Mouse (Mus musculus) brain, embryonic 14.5 days (tissue): Measurements from ENCODE around the gene Raf1. TPM values are rescaled to one million over a fixed set of nuclear protein-coding genes. Genes with fewer than 3 reads are reported as not detected.

Experiments
- DNase-seq: peaks from one replicate; pipeline ENCODE4 v3.0.0-alpha.2; 2011; ENCODE audit warnings: low read depth
- CTCF ChIP-seq: fragments of 200-500 bp; IDR thresholded peaks from 2 replicates; pipeline ENCODE4 v1.5.1; 2012; ENCODE audit warnings: inconsistent platforms, mild to moderate bottlenecking, moderate library complexity, borderline replicate concordance; ENCODE audit not compliant: insufficient read depth, insufficient read length; ENCODE audit errors: extremely low read depth
- POLR2A ChIP-seq: fragments of 200-500 bp; IDR thresholded peaks from 2 replicates; pipeline ENCODE4 v1.6.1; 2012; ENCODE audit warnings: mild to moderate bottlenecking, inconsistent platforms, borderline replicate concordance; ENCODE audit not compliant: poor library complexity, insufficient read depth, insufficient read length, severe bottlenecking; ENCODE audit errors: extremely low read depth
- polyA plus RNA-seq: library from polyadenylated mRNA; depleted of rRNA; stranded (reverse); fragments of >200 nt; gene quantifications from 2 replicates; pipeline ENCODE4 v1.2.3, GENCODE M21; 2012

Raf1 gene
- polyA plus RNA-seq, 1 experiment, result 249 TPM

GRCm38 (mm10) chr6:115595667-115596066, 80.8 kb downstream of the Raf1 start:
- TF ChIP-seq CTCF (no peak), POLR2A (no peak)
- no peak for DNase-seq

- TF ChIP-seq POLR2A, result no peak
- no peak for TF ChIP-seq CTCF
- DNase-seq, result no peak
Observed at GRCm38 (mm10) chr6:115594463-115594862, 82.0 kb downstream of the Raf1 start.

- DNase-seq, result no peak
- TF ChIP-seq POLR2A, result no peak
- no peak for TF ChIP-seq CTCF
Observed at GRCm38 (mm10) chr6:115593252-115593651, 83.2 kb downstream of the Raf1 start.

DNA sequence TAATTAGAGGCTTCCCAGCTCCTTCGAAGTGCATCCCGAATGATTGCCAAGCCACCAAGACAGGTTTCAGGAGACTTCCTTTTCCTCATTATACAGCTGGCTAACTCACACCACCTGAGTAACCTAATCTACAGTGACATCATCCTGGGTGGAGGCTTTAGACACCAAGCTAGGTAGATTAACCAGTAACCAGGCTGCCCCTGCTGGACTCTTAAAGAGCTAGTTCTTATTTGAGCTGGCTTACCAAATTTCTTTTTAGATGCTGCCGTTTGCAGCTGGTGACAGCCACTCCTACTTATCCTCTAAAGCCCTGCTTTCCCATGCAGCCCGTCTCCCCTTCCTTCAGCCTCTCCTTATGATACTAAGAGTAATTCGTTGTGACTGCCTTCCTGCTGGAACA, 84.0 kb downstream of the Raf1 start, which contains the start of gene Mkrn2os:
TSS of gene Mkrn2os (minus strand) at position 119 of the 400 bp plus-strand sequence.
- TF ChIP-seq CTCF, result no peak
- TF ChIP-seq POLR2A, result no peak
- no peak for DNase-seq

DNA sequence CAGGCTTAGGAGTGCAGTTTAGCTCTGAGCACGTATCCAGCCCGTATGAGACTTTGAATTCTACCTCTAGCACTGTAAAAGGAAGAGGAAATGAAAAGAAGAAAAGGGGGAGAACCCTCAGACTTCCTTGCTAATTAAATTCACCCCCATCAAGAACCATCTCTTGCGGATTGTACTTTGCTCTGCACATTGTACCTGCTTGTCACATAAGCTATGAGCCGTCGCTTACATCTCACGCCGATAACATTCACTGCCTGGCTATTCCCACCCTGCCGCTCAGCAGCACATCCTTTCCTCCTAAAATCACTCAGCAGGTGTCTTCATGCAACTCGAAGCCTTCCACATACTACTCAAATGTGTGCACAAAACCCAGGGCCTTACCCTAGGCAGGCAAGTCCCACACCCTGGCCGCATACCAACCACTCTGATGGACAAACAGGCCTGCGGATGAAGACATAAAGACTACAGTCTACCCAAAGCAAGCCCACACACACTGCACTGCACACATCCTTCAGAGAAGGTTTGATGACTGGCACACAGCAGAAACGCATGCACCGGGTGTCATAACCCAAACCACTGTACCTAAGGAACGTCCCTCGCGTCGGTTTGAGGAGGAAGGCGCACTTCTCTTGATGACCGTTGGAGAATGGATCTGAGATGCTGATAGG, 84.6 kb downstream of the Raf1 start:
- DNase-seq, result no peak
- TF ChIP-seq POLR2A (no peak), CTCF (no peak)

DNA sequence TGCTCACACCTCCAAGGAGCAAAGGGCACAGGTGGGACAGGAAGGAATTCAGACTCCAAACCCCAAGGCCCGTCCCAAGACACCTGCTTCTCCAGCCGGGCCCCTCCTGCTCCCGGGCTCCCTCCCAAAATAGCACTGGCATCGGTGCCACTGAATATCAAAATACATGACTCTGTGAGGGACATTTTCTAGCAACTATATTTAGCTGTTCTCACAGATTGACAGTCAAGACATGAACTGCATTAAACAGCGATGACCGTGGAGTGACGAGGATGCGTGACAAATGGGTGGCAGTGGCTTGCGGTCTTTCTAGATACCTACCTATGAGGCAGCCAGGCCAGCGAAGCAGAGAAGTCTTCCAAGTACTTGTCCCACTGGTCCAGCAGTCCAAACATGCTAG, 90.1 kb downstream of the Raf1 start:
- no peak for TF ChIP-seq CTCF
- no peak for TF ChIP-seq POLR2A
- no peak for DNase-seq

DNA sequence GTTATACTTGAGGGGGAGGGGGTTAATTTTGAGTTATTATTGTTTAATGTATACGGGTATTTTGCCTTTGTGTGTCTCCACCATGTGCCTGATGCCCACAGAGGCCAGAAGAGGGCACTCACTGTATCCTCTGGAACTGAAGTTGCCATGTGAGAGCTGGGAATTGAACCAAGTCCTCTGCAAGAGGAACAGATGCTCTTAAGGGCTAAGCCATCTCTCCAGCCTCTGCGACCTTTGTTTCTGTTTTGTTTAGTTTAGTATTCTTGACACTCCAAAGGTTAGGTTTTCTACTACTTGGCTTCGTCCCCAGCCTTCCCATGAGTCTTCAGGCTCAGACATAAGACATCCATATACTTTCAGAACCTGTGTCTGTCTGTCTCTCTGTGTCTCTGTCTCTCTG, 92.3 kb downstream of the Raf1 start:
- DNase-seq, result no peak
- TF ChIP-seq POLR2A (no peak), CTCF (no peak)

DNA sequence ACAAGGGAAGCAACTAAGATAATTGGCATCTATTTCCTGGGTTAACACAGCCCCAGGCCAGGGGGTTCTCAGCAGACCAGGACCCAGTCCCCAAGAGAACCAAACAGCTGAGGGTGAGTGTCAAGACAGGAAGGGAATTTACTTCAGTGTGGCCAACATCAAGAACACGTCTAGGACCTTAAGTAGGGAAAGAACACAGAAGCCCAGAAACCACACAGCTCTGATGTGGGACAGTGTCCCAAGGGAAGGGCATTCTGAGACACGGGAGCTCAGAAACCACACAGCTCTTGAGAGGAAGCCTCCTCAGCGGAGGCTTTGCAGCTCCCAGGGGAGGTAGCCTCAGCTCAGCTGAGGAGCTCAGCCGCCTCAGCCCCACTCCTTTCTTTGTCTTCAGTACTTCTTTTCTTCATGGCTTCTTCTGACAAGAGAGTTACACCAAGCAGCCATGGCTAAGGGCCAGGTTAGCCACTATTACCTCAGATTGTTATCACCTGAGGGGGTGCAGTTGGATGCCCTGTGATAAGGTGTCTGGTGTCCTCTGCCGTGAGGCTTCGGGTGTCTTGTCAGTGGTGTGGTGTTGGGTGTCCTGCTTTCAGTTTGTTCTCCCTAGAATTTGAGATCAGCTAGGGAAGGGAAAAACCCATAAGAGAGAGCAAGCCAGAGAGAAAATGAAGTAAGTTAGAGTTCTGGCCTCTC, 92.9 kb downstream of the Raf1 start:
- DNase-seq, result no peak
- TF ChIP-seq POLR2A, result no peak
- no peak for TF ChIP-seq CTCF

GRCm38 (mm10) chr6:115582328-115583115, 93.9 kb downstream of the Raf1 start:
- TF ChIP-seq CTCF, result no peak
- TF ChIP-seq POLR2A, result no peak
- DNase-seq, result no peak

DNA sequence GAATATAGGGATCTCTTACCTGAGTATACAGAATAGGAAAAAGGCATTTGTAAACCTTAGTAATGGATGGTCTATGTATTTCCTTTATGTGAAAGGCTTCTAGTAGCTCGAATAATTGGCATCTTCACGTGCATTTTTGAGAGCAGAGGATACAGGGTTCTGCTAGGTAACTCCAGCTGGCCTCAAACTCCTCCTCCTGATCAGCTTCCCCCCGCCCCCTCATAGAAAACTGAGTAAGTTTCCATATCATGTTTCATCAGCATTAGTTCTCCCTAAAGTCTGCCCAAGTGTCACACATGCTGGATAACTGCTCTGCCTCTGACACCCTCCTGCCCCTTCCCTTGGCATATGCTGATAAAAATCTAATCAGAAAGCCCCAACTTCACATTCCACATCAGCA, 95.6 kb downstream of the Raf1 start:
- DNase-seq, result no peak
- TF ChIP-seq POLR2A (no peak), CTCF (no peak)

GRCm38 (mm10) chr6:115577941-115578340, 98.5 kb downstream of the Raf1 start:
- TF ChIP-seq CTCF, result no peak
- no peak for TF ChIP-seq POLR2A
- peak; percentile 28 for DNase-seq
